In genomic region chr9:44450387-44450786, GRCm38 (mm10) we compare ENCODE assay signal across 16 mouse cellular contexts. TPM values are rescaled to one million over a fixed set of nuclear protein-coding genes. Genes with fewer than 3 reads are reported as not detected.
DNase-seq lines count a peak whose midpoint lies in the region; ATAC-seq and TF ChIP-seq lines count a peak whose summit lies in the region.
"Had no signal": no experiment of that assay in that cellular context is flagged by ENCODE, and none has a peak within 500 bp of the region (broad histone marks: within the 10 kb centered on the region; RNA-seq: fewer than 3 reads in every experiment).

No protein-coding gene starts in this region.

- TF ChIP-seq POLR2A in kidney, adult 2 months (IDR thresholded peaks at IDR 0.05; ENCODE audit: low read depth, low read length): no peak

- H3K27ac ChIP-seq in kidney, adult 2 months (ENCODE audit: insufficient read depth, low read depth, low read length): no peak overlapping the region
- H3K27ac ChIP-seq in kidney, embryonic 16.5 days (ENCODE audit: low read length): no peak overlapping the region
- no peak overlapping the region for H3K27ac ChIP-seq in midbrain, embryonic 14.5 days (replicated peaks; ENCODE audit: low read depth, low read length)
- H3K27ac ChIP-seq: forebrain, embryonic 15.5 days; limb, embryonic 15.5 days; neural tube, embryonic 13.5 days; stomach, embryonic 15.5 days had no signal

- H3K4me3 ChIP-seq in kidney, adult 2 months (ENCODE audit: insufficient read depth, low read depth, low read length): no peak overlapping the region
- H3K4me3 ChIP-seq in kidney, embryonic 16.5 days (ENCODE audit: low read length): no peak overlapping the region
- H3K4me3 ChIP-seq in midbrain, embryonic 14.5 days (replicated peaks; ENCODE audit: low read depth, low read length): no peak overlapping the region
- H3K4me3 ChIP-seq: forebrain, embryonic 15.5 days; limb, embryonic 15.5 days; neural tube, embryonic 13.5 days; stomach, embryonic 15.5 days had no signal

- no peak for ATAC-seq in kidney, embryonic 16.5 days (ENCODE audit: low FRiP score, low TSS enrichment)
- no peak for ATAC-seq in midbrain, embryonic 14.5 days (ENCODE audit: low FRiP score, low TSS enrichment)
- ATAC-seq: forebrain, embryonic 15.5 days had no signal

- H3K4me2 ChIP-seq in kidney, embryonic 16.5 days (replicated peaks; ENCODE audit: low read depth, low read length): no peak overlapping the region
- no peak overlapping the region for H3K4me2 ChIP-seq in midbrain, embryonic 14.5 days (ENCODE audit: low read length)
- H3K4me2 ChIP-seq: forebrain, embryonic 15.5 days; limb, embryonic 15.5 days; neural tube, embryonic 13.5 days; stomach, embryonic 15.5 days had no signal

- no peak overlapping the region for H3K9ac ChIP-seq in kidney, embryonic 16.5 days (replicated peaks; ENCODE audit: low read length)
- H3K9ac ChIP-seq in midbrain, embryonic 14.5 days (replicated peaks; ENCODE audit: low read length): no peak overlapping the region
- H3K9ac ChIP-seq: forebrain, embryonic 15.5 days; limb, embryonic 15.5 days; neural tube, embryonic 13.5 days; stomach, embryonic 15.5 days had no signal

- no peaks in the 10 kb centered on the region for H3K27me3 ChIP-seq in kidney, adult 2 months (replicated peaks; ENCODE audit: control insufficient read depth, insufficient read depth, low read length)
- peaks cover 8% of the 10 kb centered on the region; the same call in 1 of the 2 replicates for H3K27me3 ChIP-seq in kidney, embryonic 16.5 days (ENCODE audit: insufficient read depth, low read length)
- H3K27me3 ChIP-seq in midbrain, embryonic 14.5 days (ENCODE audit: control insufficient read depth, insufficient read depth, low read length): no peaks in the 10 kb centered on the region
- H3K27me3 ChIP-seq: stomach, embryonic 15.5 days had no signal

- H3K9me3 ChIP-seq in kidney, embryonic 16.5 days (ENCODE audit: low read length): no peaks in the 10 kb centered on the region
- no peaks in the 10 kb centered on the region for H3K9me3 ChIP-seq in midbrain, embryonic 14.5 days (ENCODE audit: control insufficient read depth, low read length)
- H3K9me3 ChIP-seq: forebrain, embryonic 15.5 days; limb, embryonic 15.5 days; neural tube, embryonic 13.5 days; stomach, embryonic 15.5 days had no signal

- no peak; the same call in 1 of the 2 replicates for TF ChIP-seq CTCF in kidney, adult 2 months (conservative IDR thresholded peaks at IDR 0.05; ENCODE audit: insufficient read depth, insufficient read length, low read depth, low read length)

- no peaks in the 10 kb centered on the region for H3K36me3 ChIP-seq in kidney, adult 2 months (ENCODE audit: control insufficient read depth, insufficient read depth, low read length)
- H3K36me3 ChIP-seq in kidney, embryonic 16.5 days (ENCODE audit: insufficient read depth, low read length): no peaks in the 10 kb centered on the region
- H3K36me3 ChIP-seq in midbrain, embryonic 14.5 days (ENCODE audit: control insufficient read depth, insufficient read depth, low read length): no peaks in the 10 kb centered on the region
- H3K36me3 ChIP-seq: forebrain, embryonic 15.5 days; limb, embryonic 15.5 days; neural tube, embryonic 13.5 days; stomach, embryonic 15.5 days had no signal

- H3K4me1 ChIP-seq in kidney, adult 2 months (ENCODE audit: control insufficient read depth, insufficient read depth, low read length): no peaks in the 10 kb centered on the region
- H3K4me1 ChIP-seq in kidney, embryonic 16.5 days (ENCODE audit: insufficient read depth, low read length): no peaks in the 10 kb centered on the region
- H3K4me1 ChIP-seq in midbrain, embryonic 14.5 days (ENCODE audit: control insufficient read depth, insufficient read depth, low read length): peaks cover 7% of the 10 kb centered on the region
- H3K4me1 ChIP-seq: stomach, embryonic 15.5 days had no signal

- peak; percentile 35 for DNase-seq in kidney, adult 2 months
- peak; percentile 45 for DNase-seq in testis, postnatal 14 days (ENCODE audit: low spot score)
- no peak for DNase-seq in testis, postnatal 10 days (ENCODE audit: low spot score)
- DNase-seq in c-Kit-positive CD71-positive TER-119-negative erythroid progenitor cells, embryonic 14.5 days (ENCODE audit: low read depth): peak; percentile 23
- DNase-seq in urinary bladder, adult 2 months (ENCODE audit: low spot score): no peak
- DNase-seq in midbrain, embryonic 14.5 days: no peak
- no peak for DNase-seq in urinary bladder, postnatal 10 days (ENCODE audit: low spot score)
- DNase-seq: adrenal gland, postnatal 36 days; cerebellum, adult 9-11 months; heart, postnatal 36 days had no signal

RNA-seq across cellular contexts. Expression of gene Upk2, which starts 4.4 kb away (rescaled TPM):
- 9.0 and 11.6 TPM in 2 replicates for polyA plus RNA-seq in kidney, adult 2 months (2012; rRNA removed)
- polyA plus RNA-seq in kidney, embryonic 16.5 days (2015; fragmentation: Nextera tagmentation; extraction: Ambion mirVana): 3.4 and 7.6 TPM in 2 replicates
- 788 and 1,023 TPM in 2 replicates for polyA plus RNA-seq in urinary bladder, adult 2 months (2012; rRNA removed)
- not detected in 2 replicates for polyA plus RNA-seq in midbrain, embryonic 14.5 days (2014; fragmentation: Nextera tagmentation; extraction: Ambion mirVana)
- polyA plus RNA-seq: forebrain, embryonic 15.5 days; neural tube, embryonic 13.5 days had no signal

RNA-seq across cellular contexts. Expression of gene Foxr1, which starts 9.5 kb away (rescaled TPM):
- polyA plus RNA-seq in kidney, adult 2 months (2012; rRNA removed): not detected in 2 replicates
- polyA plus RNA-seq in kidney, embryonic 16.5 days (2015; fragmentation: Nextera tagmentation; extraction: Ambion mirVana): not detected in 2 replicates
- polyA plus RNA-seq in urinary bladder, adult 2 months (2012; rRNA removed): 0.28 and 0.63 TPM in 2 replicates
- polyA plus RNA-seq in midbrain, embryonic 14.5 days (2014; fragmentation: Nextera tagmentation; extraction: Ambion mirVana): not detected in 2 replicates
- polyA plus RNA-seq: embryonic facial prominence, embryonic 14.5 days; forebrain, embryonic 15.5 days; limb, embryonic 15.5 days; neural tube, embryonic 13.5 days; stomach, embryonic 15.5 days had no signal

RNA-seq across cellular contexts. Expression of gene Ccdc84, which starts 32.0 kb away (rescaled TPM):
- polyA plus RNA-seq in kidney, adult 2 months (2012; rRNA removed): 22.2 and 26.7 TPM in 2 replicates
- 26.0 and 31.6 TPM in 2 replicates for polyA plus RNA-seq in kidney, embryonic 16.5 days (2015; fragmentation: Nextera tagmentation; extraction: Ambion mirVana)
- polyA plus RNA-seq in urinary bladder, adult 2 months (2012; rRNA removed): 33.7 and 47.1 TPM in 2 replicates
- 33.3 and 36.4 TPM in 2 replicates for polyA plus RNA-seq in midbrain, embryonic 14.5 days (2014; fragmentation: Nextera tagmentation; extraction: Ambion mirVana)

RNA-seq across cellular contexts. Expression of gene Bcl9l, which starts 32.2 kb away (rescaled TPM):
- 23.1 and 25.1 TPM in 2 replicates for polyA plus RNA-seq in kidney, adult 2 months (2012; rRNA removed)
- 11.3 and 12.4 TPM in 2 replicates for polyA plus RNA-seq in kidney, embryonic 16.5 days (2015; fragmentation: Nextera tagmentation; extraction: Ambion mirVana)
- polyA plus RNA-seq in urinary bladder, adult 2 months (2012; rRNA removed): 11.1 and 29.7 TPM in 2 replicates
- polyA plus RNA-seq in midbrain, embryonic 14.5 days (2014; fragmentation: Nextera tagmentation; extraction: Ambion mirVana): 12.6 and 14.9 TPM in 2 replicates

RNA-seq across cellular contexts. Expression of gene Trappc4, which starts 43.0 kb away (rescaled TPM):
- 50.1 and 55.9 TPM in 2 replicates for polyA plus RNA-seq in kidney, adult 2 months (2012; rRNA removed)
- polyA plus RNA-seq in kidney, embryonic 16.5 days (2015; fragmentation: Nextera tagmentation; extraction: Ambion mirVana): 138 TPM in 2 replicates
- 55.6 and 68.6 TPM in 2 replicates for polyA plus RNA-seq in urinary bladder, adult 2 months (2012; rRNA removed)
- 329 and 359 TPM in 2 replicates for polyA plus RNA-seq in midbrain, embryonic 14.5 days (2014; fragmentation: Nextera tagmentation; extraction: Ambion mirVana)

Comparison
In these comparisons a context has a peak if more than half of its experiments do, and no peak if none do; other contexts are left out.
1. DNase-seq: peak in kidney, adult 2 months (single experiment), testis, postnatal 14 days (single experiment) and c-Kit-positive CD71-positive TER-119-negative erythroid progenitor cells, embryonic 14.5 days (single experiment); none in testis, postnatal 10 days (single experiment), urinary bladder, adult 2 months (single experiment), midbrain, embryonic 14.5 days (single experiment) and urinary bladder, postnatal 10 days (single experiment).
2. RNA of gene Upk2, which starts 4.4 kb away (polyA plus RNA-seq): 788 to 1,023 TPM in urinary bladder, adult 2 months; 9.0 to 11.6 TPM in kidney, adult 2 months, 3.4 to 7.6 TPM in kidney, embryonic 16.5 days and not detected in midbrain, embryonic 14.5 days; every median in the first group is over 10 times any median in the second.